Mouse (Mus musculus): ENCODE data around the gene Gm45233.

The Gm45233 gene

DNA sequence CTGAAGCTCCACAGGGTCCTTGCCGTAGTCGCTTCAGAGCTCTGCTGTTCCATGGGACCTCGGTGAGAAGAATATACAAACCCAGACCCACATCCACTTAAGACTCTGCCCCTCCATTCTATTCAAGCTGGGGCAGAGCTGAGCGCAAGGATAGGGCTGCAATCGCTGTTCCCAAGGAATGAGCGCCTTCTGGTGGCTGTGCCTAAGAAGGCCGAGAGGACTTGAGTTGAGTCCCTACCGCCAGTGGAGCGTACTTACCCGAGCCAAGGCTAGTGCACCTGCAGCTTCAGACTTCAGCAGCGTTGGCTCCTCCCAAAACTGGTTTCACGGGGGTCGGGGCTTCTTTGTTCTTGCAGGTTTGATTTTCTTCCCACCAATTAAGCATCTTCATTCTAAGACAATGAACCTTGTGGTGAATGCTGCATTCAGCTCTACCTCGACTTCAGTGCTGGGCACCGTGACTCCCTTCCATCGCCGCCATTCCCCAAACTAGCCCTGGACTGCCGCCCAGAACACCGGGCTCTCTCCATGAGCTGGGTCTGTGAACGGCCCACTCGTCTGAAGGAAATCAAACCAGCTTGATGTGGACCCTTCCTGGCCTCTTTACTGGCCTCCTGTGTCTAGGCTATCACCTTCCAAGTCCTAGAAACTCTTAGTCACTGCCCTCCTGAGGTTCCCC, 51.6 kb downstream of the Gm45233 start:
- peak in 1 of 2 experiments; percentile 65 for DNase-seq (ENCODE audit: low spot score in 2 of 2)

DNA sequence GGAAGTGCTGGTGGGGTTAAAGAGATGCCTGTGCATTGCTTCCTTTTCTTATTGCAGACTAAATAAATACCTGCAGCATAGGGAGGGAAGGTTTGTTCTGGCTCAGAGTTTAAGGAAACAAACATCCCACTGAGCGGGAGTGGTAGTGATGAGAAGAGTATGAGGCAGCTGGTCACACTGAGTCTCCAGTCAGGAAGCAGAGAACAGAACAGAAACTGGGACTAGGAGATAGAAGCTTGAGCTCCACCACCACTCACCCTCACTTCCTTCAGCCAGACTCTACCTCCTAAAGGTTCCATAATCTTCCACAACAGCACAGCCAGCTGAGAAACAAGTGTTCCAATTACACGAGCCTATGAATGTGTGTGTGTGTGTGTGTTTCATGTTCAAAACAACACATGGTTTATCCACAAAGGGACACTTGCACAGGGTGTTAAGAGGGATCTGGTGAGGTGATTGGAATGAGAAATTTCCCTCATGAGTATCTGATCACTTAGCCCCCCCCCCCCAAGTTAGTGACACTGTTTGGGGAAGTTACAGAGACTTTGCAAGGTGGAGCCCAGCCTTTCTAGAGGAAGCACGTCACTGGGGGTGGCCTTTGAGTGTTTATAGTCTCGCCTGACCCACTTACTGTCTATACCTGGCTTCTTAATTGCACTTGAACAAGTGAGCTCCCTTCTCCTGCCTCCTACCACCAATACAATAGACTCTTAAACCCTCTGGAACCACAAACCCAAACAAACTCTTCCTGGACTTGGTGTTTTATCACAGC, 68.0 kb downstream of the Gm45233 start:
- no peak for DNase-seq (ENCODE audit: low spot score in 2 of 2)

DNA sequence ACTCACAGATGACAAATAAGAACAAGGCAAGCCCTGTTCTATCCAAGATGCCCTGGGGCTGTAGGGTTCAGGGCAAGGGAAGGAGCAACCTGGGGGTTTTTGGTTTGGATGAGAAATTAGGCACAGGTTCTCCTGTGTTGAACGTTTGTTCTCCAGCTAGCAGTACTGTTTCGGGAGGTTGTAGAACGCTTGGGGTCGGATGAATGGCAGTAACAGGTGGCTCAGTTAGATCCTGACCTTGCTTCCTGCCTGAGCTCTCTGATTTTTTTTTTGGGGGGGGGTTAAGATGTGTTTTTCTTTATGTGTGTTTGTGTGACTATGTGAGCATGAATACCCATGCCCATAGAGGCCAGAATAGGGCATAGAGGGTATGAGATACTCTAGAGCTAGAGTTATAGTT, 68.6 kb downstream of the Gm45233 start:
- no peak for DNase-seq (ENCODE audit: low spot score in 2 of 2)
